Mouse (Mus musculus): ENCODE data around the gene B4galnt4. TPM values are rescaled to one million over a fixed set of nuclear protein-coding genes. Genes with fewer than 3 reads are reported as not detected.

The B4galnt4 gene
- total RNA-seq, 2 experiments from 2014 or later = 0.07 to 0.14 TPM

- intact Hi-C loops (cut with DNase I) = no loop called here
- DNase-seq = no peak
Measured at GRCm38 (mm10) chr7:141040867-141041606, 19.9 kb upstream of the B4galnt4 start.

- DNase-seq = peak; percentile 79 to 87
- intact Hi-C loops (cut with DNase I) = no loop called here
Measured at GRCm38 (mm10) chr7:141041661-141042060, 19.2 kb upstream of the B4galnt4 start.

- intact Hi-C loops (cut with DNase I) = no loop called here
- no peak for DNase-seq
Measured at GRCm38 (mm10) chr7:141042539-141042938, 18.4 kb upstream of the B4galnt4 start.

- intact Hi-C loops (cut with DNase I) = no loop called here
- DNase-seq = peak; percentile 48 to 50
Measured at GRCm38 (mm10) chr7:141046931-141047580, 13.8 kb upstream of the B4galnt4 start.

- DNase-seq = peak; percentile 82 to 85
- intact Hi-C loops (cut with DNase I) = loop anchor here (1.0 kb wide), 5 partner anchors 38 to 202 kb away; partner anchors contain the start of genes Pgghg and Scgb1c1
Measured at GRCm38 (mm10) chr7:141047581-141048225, 13.2 kb upstream of the B4galnt4 start.

GRCm38 (mm10) chr7:141048226-141049218 is 12.4 kb upstream of the B4galnt4 start:
- intact Hi-C loops (cut with DNase I) = loop anchor here (1.0 kb wide), 5 partner anchors 39 to 203 kb away; partner anchors contain the start of genes Pgghg and Scgb1c1
- DNase-seq = peak; percentile 94 to 95

- intact Hi-C loops (cut with DNase I) = no loop called here
Measured at GRCm38 (mm10) chr7:141049326-141049725, 11.6 kb upstream of the B4galnt4 start.

GRCm38 (mm10) chr7:141051060-141051685 is 9.7 kb upstream of the B4galnt4 start:
- intact Hi-C loops (cut with DNase I) = no loop called here
- DNase-seq = no peak

More at GRCm38 (mm10) chr7:141049326-141049725, 11.6 kb upstream of the B4galnt4 start:
- DNase-seq = no peak

GRCm38 (mm10) chr7:141052016-141052415 is 8.9 kb upstream of the B4galnt4 start:
- no peak for DNase-seq
- intact Hi-C loops (cut with DNase I) = no loop called here

- no peak for DNase-seq
- intact Hi-C loops (cut with DNase I) = no loop called here
Measured at GRCm38 (mm10) chr7:141052421-141052820, 8.5 kb upstream of the B4galnt4 start.

GRCm38 (mm10) chr7:141055785-141056184 is 5.1 kb upstream of the B4galnt4 start:
- intact Hi-C loops (cut with DNase I) = no loop called here
- DNase-seq = no peak

- DNase-seq = no peak
- intact Hi-C loops (cut with DNase I) = no loop called here
Measured at GRCm38 (mm10) chr7:141056976-141057375, 3.9 kb upstream of the B4galnt4 start.

- DNase-seq = no peak
- intact Hi-C loops (cut with DNase I) = no loop called here
Measured at GRCm38 (mm10) chr7:141057541-141057940, 3.4 kb upstream of the B4galnt4 start.

GRCm38 (mm10) chr7:141058601-141059341 is 2.1 kb upstream of the B4galnt4 start:
- intact Hi-C loops (cut with DNase I) = no loop called here
- DNase-seq = no peak

GRCm38 (mm10) chr7:141059929-141060328 is 975 bp upstream of the B4galnt4 start:
- intact Hi-C loops (cut with DNase I) = no loop called here
- no peak for DNase-seq

GRCm38 (mm10) chr7:141061269-141061692 is 377 bp downstream of the B4galnt4 start:
- DNase-seq = no peak
- intact Hi-C loops (cut with DNase I) = no loop called here

GRCm38 (mm10) chr7:141062525-141062924 is 1.6 kb downstream of the B4galnt4 start:
- intact Hi-C loops (cut with DNase I) = no loop called here
- no peak for DNase-seq

- no peak for DNase-seq
- intact Hi-C loops (cut with DNase I) = no loop called here
Measured at GRCm38 (mm10) chr7:141063353-141063752, 2.4 kb downstream of the B4galnt4 start.

- intact Hi-C loops (cut with DNase I) = no loop called here
Measured at GRCm38 (mm10) chr7:141064175-141064574, 3.3 kb downstream of the B4galnt4 start.

More at GRCm38 (mm10) chr7:141064175-141064574, 3.3 kb downstream of the B4galnt4 start:
- DNase-seq = no peak

All from heart, postnatal 14 days (tissue).